Mouse (Mus musculus) CH12.LX (cell line): ENCODE data around the gene Tet1. TPM values are rescaled to one million over a fixed set of nuclear protein-coding genes. Genes with fewer than 3 reads are reported as not detected.
A peak's percentile ranks its signal among the peaks of the same experiment; 100 is the strongest.

Experiments
- DNase-seq: peaks from one replicate; pipeline ENCODE4 v3.0.0-alpha.2; 2013; ENCODE audit errors: extremely low read depth
- H3K27ac ChIP-seq: 2 replicates; pipeline ENCODE4 v1.5.1; 2012; ENCODE audit warnings: low read depth, mild to moderate bottlenecking, control low read depth, moderate library complexity; ENCODE audit not compliant: insufficient read depth
- H3K27me3 ChIP-seq: replicated peaks from 2 replicates; pipeline ENCODE3; 2012; ENCODE audit warnings: inconsistent platforms
- H3K36me3 ChIP-seq, 2 experiments: replicated peaks in 1 of 2; 2 replicates each; pipeline versions ENCODE3 to v1.6.1; 2012; ENCODE audit warnings: inconsistent platforms in 1 of 2, low read length in 1 of 2, mild to moderate bottlenecking in 1 of 2, mixed read lengths in 1 of 2, moderate library complexity in 1 of 2; ENCODE audit not compliant: control insufficient read depth in 1 of 2, insufficient read depth in 1 of 2
- H3K4me1 ChIP-seq, 2 experiments: 2 replicates each; pipeline ENCODE4 v1.6.1; 2012; ENCODE audit warnings: inconsistent platforms in 1 of 2, moderate library complexity in 1 of 2; ENCODE audit not compliant: insufficient read depth in 2 of 2, control insufficient read depth in 1 of 2
- H3K4me2 ChIP-seq: 2 replicates; pipeline ENCODE4 v1.6.1; 2012; ENCODE audit warnings: low read depth, mild to moderate bottlenecking, control low read depth; ENCODE audit not compliant: poor library complexity, insufficient read depth, severe bottlenecking
- H3K4me3 ChIP-seq, 3 experiments: fragments of 150-350 bp in 1 of 3; sonication (generic) in 1 of 3; replicated peaks in 1 of 3; 2 replicates each; pipeline versions ENCODE3 to v1.5.1; 2011 to 2012; ENCODE audit warnings: low read depth in 2 of 3, low read length in 2 of 3, mild to moderate bottlenecking in 2 of 3, moderate library complexity in 2 of 3, control low read depth in 1 of 3, improper control_type of control experiment in 1 of 3, inconsistent platforms in 1 of 3, mixed read lengths in 1 of 3; ENCODE audit not compliant: poor library complexity in 1 of 3
- H3K79me2 ChIP-seq: replicated peaks from 2 replicates; pipeline ENCODE4 v1.6.1; 2012; ENCODE audit warnings: mild to moderate bottlenecking, moderate library complexity; ENCODE audit not compliant: control insufficient read depth, poor library complexity, insufficient read depth, severe bottlenecking; ENCODE audit errors: extremely low read depth
- H3K9ac ChIP-seq: 2 replicates; pipeline ENCODE4 v1.6.1; 2012; ENCODE audit warnings: low read depth, mild to moderate bottlenecking, control low read depth, moderate library complexity; ENCODE audit not compliant: insufficient read depth
- H3K9me3 ChIP-seq: replicated peaks from 2 replicates; pipeline ENCODE3; 2012; ENCODE audit warnings: low read length, inconsistent platforms, mixed read lengths
- BHLHE40 ChIP-seq: IDR thresholded peaks from 2 replicates; pipeline ENCODE4 v1.6.1; 2011; ENCODE audit warnings: mild to moderate bottlenecking, low read depth, low read length, improper control_type of control experiment
- CTCF ChIP-seq, 2 experiments: IDR thresholded peaks in 1 of 2; conservative IDR thresholded peaks in 1 of 2; 2 replicates each; pipeline ENCODE4 v1.5.1; 2011 to 2012; ENCODE audit warnings: low read depth in 2 of 2, low read length in 2 of 2, improper control_type of control experiment in 1 of 2, inconsistent platforms in 1 of 2, mild to moderate bottlenecking in 1 of 2, moderate library complexity in 1 of 2
- E2F4 ChIP-seq: IDR thresholded peaks from 2 replicates; pipeline ENCODE4 v1.6.1; 2011; ENCODE audit warnings: low read depth, low read length, improper control_type of control experiment; ENCODE audit not compliant: insufficient replicate concordance
- ELF1 ChIP-seq: IDR thresholded peaks from 2 replicates; pipeline ENCODE4 v1.6.1; 2014; ENCODE audit warnings: low read depth, mild to moderate bottlenecking, inconsistent platforms, low read length, improper control_type of control experiment
- HCFC1 ChIP-seq: IDR thresholded peaks from 2 replicates; pipeline ENCODE4 v1.6.1; 2012; ENCODE audit warnings: low read depth, mild to moderate bottlenecking, inconsistent platforms, low read length, improper control_type of control experiment
- IRF4 ChIP-seq: IDR thresholded peaks from 2 replicates; pipeline ENCODE4 v1.6.1; 2014; ENCODE audit warnings: low read depth, mild to moderate bottlenecking, inconsistent platforms, low read length, improper control_type of control experiment
- JUN ChIP-seq: IDR thresholded peaks from 2 replicates; pipeline ENCODE4 v1.6.1; 2011; ENCODE audit warnings: low read depth, mild to moderate bottlenecking, low read length, improper control_type of control experiment, moderate library complexity; ENCODE audit not compliant: insufficient read depth
- JUND ChIP-seq: conservative IDR thresholded peaks from 2 replicates; pipeline ENCODE4 v1.6.1; 2011; ENCODE audit warnings: low read depth, low read length, improper control_type of control experiment
- KAT2A ChIP-seq: IDR thresholded peaks from 2 replicates; pipeline ENCODE4 v1.6.1; 2012; ENCODE audit warnings: low read length, improper control_type of control experiment, inconsistent platforms; ENCODE audit not compliant: insufficient replicate concordance
- MAFK ChIP-seq: IDR thresholded peaks from 2 replicates; pipeline ENCODE4 v1.6.1; 2011; ENCODE audit warnings: low read length, improper control_type of control experiment; ENCODE audit not compliant: insufficient replicate concordance
- MXI1 ChIP-seq: IDR thresholded peaks from 2 replicates; pipeline ENCODE4 v1.6.1; 2011; ENCODE audit warnings: mild to moderate bottlenecking, low read depth, low read length, improper control_type of control experiment
- PAX5 ChIP-seq: IDR thresholded peaks from 2 replicates; pipeline ENCODE4 v1.6.1; 2012; ENCODE audit warnings: low read length, inconsistent platforms, mixed read lengths
- POLR2A ChIP-seq: IDR thresholded peaks from 2 replicates; pipeline ENCODE4 v1.6.1; 2011; ENCODE audit warnings: low read depth, mild to moderate bottlenecking, improper control_type of control experiment, low read length
- POLR2AphosphoS2 ChIP-seq: IDR thresholded peaks from 2 replicates; pipeline ENCODE4 v1.6.1; 2011; ENCODE audit warnings: low read depth, low read length, improper control_type of control experiment
- RAD21 ChIP-seq: IDR thresholded peaks from 2 replicates; pipeline ENCODE4 v1.6.1; 2011; ENCODE audit warnings: low read depth, mild to moderate bottlenecking, low read length, improper control_type of control experiment, moderate library complexity
- SMC3 ChIP-seq: IDR thresholded peaks from 2 replicates; pipeline ENCODE4 v1.6.1; 2011; ENCODE audit warnings: low read depth, low read length, improper control_type of control experiment
- TBP ChIP-seq: conservative IDR thresholded peaks from 2 replicates; pipeline ENCODE4 v1.6.1; 2011; ENCODE audit warnings: low read depth, low read length, improper control_type of control experiment
- TCF12 ChIP-seq: IDR thresholded peaks from 2 replicates; pipeline ENCODE4 v1.6.1; 2014; ENCODE audit warnings: low read depth, mild to moderate bottlenecking, inconsistent platforms, low read length, improper control_type of control experiment
- UBTF ChIP-seq: IDR thresholded peaks from 2 replicates; pipeline ENCODE4 v1.6.1; 2012; ENCODE audit warnings: low read depth, mild to moderate bottlenecking, inconsistent platforms, low read length, improper control_type of control experiment, moderate library complexity
- USF1 ChIP-seq: IDR thresholded peaks from 2 replicates; pipeline ENCODE4 v1.6.1; 2014; ENCODE audit warnings: low read depth, mild to moderate bottlenecking, inconsistent platforms, low read length, improper control_type of control experiment
- USF2 ChIP-seq: conservative IDR thresholded peaks from 2 replicates; pipeline ENCODE4 v1.6.1; 2011; ENCODE audit warnings: low read depth, low read length, improper control_type of control experiment
- ZNF384 ChIP-seq: IDR thresholded peaks from 2 replicates; pipeline ENCODE4 v1.6.1; 2012; ENCODE audit warnings: low read depth, low read length, improper control_type of control experiment, inconsistent platforms
- dilution Hi-C: fragments of 300-500 bp; cut with MboI; formaldehyde crosslinking; loops from 2 replicates; pipeline ENCODE4 v1.14.3; 2020; ENCODE audit warnings: low sequenced_read_pairs; ENCODE audit not compliant: extremely low pct_unique_long_range_greater_than_20kb, extremely low pct_ligation_motif_present
- in situ Hi-C: fragments of 300-500 bp; cut with MboI; formaldehyde crosslinking; loops from 3 replicates; pipeline ENCODE4 v1.14.3; 2019; ENCODE audit warnings: low sequenced_read_pairs, low pct_ligation_motif_present, low pct_unique_long_range_greater_than_20kb, mixed read lengths
- polyA plus RNA-seq: library from polyadenylated mRNA; unstranded; fragments of >175 nt; gene quantifications from 2 replicates; pipeline ENCODE4 v1.2.1, GENCODE M21; 2012; ENCODE audit warnings: low read depth; ENCODE audit not compliant: insufficient read length
- total RNA-seq, 2 experiments: library from RNA; depleted of rRNA; stranded (reverse); fragments of 300-350 nt in 1 of 2; fragments of >200 nt in 1 of 2; gene quantifications; 2 replicates each; pipeline ENCODE4 v1.2.3; 2012 to 2014

Gene Tet1
- total and polyA plus RNA-seq, 3 experiments = 0.23 to 0.55 (median 0.34) TPM

- H3K79me2 ChIP-seq = no peaks in the 10 kb centered on the region
- no peak for TF ChIP-seq TCF12
- TF ChIP-seq UBTF = no peak
- no peak for TF ChIP-seq CTCF (conservative IDR thresholded peaks at IDR 0.05 in 1 of 2, IDR thresholded peaks at IDR 0.05 in 1 of 2; ENCODE audit: low read depth in 2 of 2, low read length in 2 of 2)
- TF ChIP-seq JUND = no peak
- no peak for TF ChIP-seq PAX5
- TF ChIP-seq JUN = no peak
- no peak for TF ChIP-seq KAT2A
- no peak for TF ChIP-seq USF2
- no peak for TF ChIP-seq POLR2A
- no peak for TF ChIP-seq SMC3
- TF ChIP-seq BHLHE40 = no peak
- TF ChIP-seq IRF4 = no peak
- no peak for TF ChIP-seq ELF1
- no peak for TF ChIP-seq ZNF384
- no peak for TF ChIP-seq MAFK
- TF ChIP-seq HCFC1 = no peak
- TF ChIP-seq USF1 = no peak
- TF ChIP-seq RAD21 = no peak
- no peaks in the 10 kb centered on the region for H3K27me3 ChIP-seq
- no peaks in the 10 kb centered on the region for H3K36me3 ChIP-seq
- H3K9ac ChIP-seq = no peak overlapping the region
- H3K27ac ChIP-seq = no peak overlapping the region
- in situ Hi-C loops = no loop called here
- no peak overlapping the region for H3K4me2 ChIP-seq
- no peak overlapping the region for H3K4me3 ChIP-seq
- H3K4me1 ChIP-seq = peaks cover 10 to 29% of the 10 kb centered on the region in 2 experiments
- no peak for DNase-seq
- dilution Hi-C loops = no loop called here
- H3K9me3 ChIP-seq = no peaks in the 10 kb centered on the region
Measured at GRCm38 (mm10) chr10:62897437-62897836, 11.4 kb downstream of the Tet1 start.

- Histone ChIP-seq H3K4me2 (no peak overlapping the region), H3K9ac (no peak overlapping the region), H3K4me1 (peaks cover 12 to 31% of the 10 kb centered on the region in 2 experiments), H3K36me3 (no peaks in the 10 kb centered on the region), H3K27ac (no peak overlapping the region), H3K4me3 (no peak overlapping the region), H3K27me3 (no peaks in the 10 kb centered on the region), H3K79me2 (no peaks in the 10 kb centered on the region), H3K9me3 (no peaks in the 10 kb centered on the region)
- in situ Hi-C loops = no loop called here
- dilution Hi-C loops = no loop called here
- TF ChIP-seq CTCF (conservative IDR thresholded peaks at IDR 0.05 in 1 of 2, IDR thresholded peaks at IDR 0.05 in 1 of 2; ENCODE audit: low read depth in 2 of 2, low read length in 2 of 2) (peak in 1 of 2 experiments; percentile 41; a peak in 2 of 4 replicates), USF2 (no peak), RAD21 (peak; percentile 47), POLR2AphosphoS2 (no peak), MXI1 (no peak), TBP (no peak), E2F4 (no peak)
- DNase-seq = no peak
Measured at GRCm38 (mm10) chr10:62896774-62897173, 12.0 kb downstream of the Tet1 start.
